Mouse (Mus musculus) embryo, embryonic 10.5 days (tissue): ENCODE data around the gene Atg4b.
"Not testable (repeated sequence)": the region's sequence is repeated elsewhere in the genome, so short reads cannot be mapped to it uniquely, and the experiment has no call there.

Source experiments
- DNase-seq: peaks from one replicate; pipeline ENCODE4 v3.0.0-alpha.2; 2015; ENCODE audit warnings: low spot score

The Atg4b gene

GRCm38 (mm10) chr1:93756154-93756553 lies 4.9 kb downstream of the Atg4b start:
- no peak for DNase-seq

- DNase-seq = no peak
Measured at GRCm38 (mm10) chr1:93760076-93760475, 8.8 kb downstream of the Atg4b start.

GRCm38 (mm10) chr1:93763531-93763930 lies 12.2 kb downstream of the Atg4b start:
- DNase-seq = not testable (repeated sequence)

GRCm38 (mm10) chr1:93764871-93765591 lies 13.7 kb downstream of the Atg4b start:
- no peak for DNase-seq

- DNase-seq = no peak
Measured at GRCm38 (mm10) chr1:93767600-93767999, 16.3 kb downstream of the Atg4b start.

GRCm38 (mm10) chr1:93769901-93770300 lies 18.6 kb downstream of the Atg4b start:
- no peak for DNase-seq

- no peak for DNase-seq
Measured at GRCm38 (mm10) chr1:93776686-93777085, 25.4 kb downstream of the Atg4b start.

GRCm38 (mm10) chr1:93786912-93787311 lies 35.6 kb downstream of the Atg4b start:
- no peak for DNase-seq

GRCm38 (mm10) chr1:93794526-93794925 lies 43.2 kb downstream of the Atg4b start:
- DNase-seq = no peak

- DNase-seq = no peak
Measured at GRCm38 (mm10) chr1:93795886-93796285, 44.6 kb downstream of the Atg4b start.

- peak; percentile 28 for DNase-seq
Measured at GRCm38 (mm10) chr1:93800670-93801503, 49.6 kb downstream of the Atg4b start.

GRCm38 (mm10) chr1:93801741-93802238 lies 50.5 kb downstream of the Atg4b start, which contains the start of gene Dtymk:
TSS of gene Dtymk (minus strand) at chr1:93801934.
- DNase-seq = peak; percentile 97

GRCm38 (mm10) chr1:93802771-93803170 lies 51.5 kb downstream of the Atg4b start:
- peak; percentile 12 for DNase-seq

- DNase-seq = peak; percentile 98
Measured at GRCm38 (mm10) chr1:93803556-93804507, 52.5 kb downstream of the Atg4b start, which contains the start of gene Ing5. TSS of gene Ing5 (plus strand) at chr1:93803965.

GRCm38 (mm10) chr1:93804818-93805217 lies 53.5 kb downstream of the Atg4b start:
- no peak for DNase-seq

- DNase-seq = no peak
Measured at GRCm38 (mm10) chr1:93805221-93805951, 54.1 kb downstream of the Atg4b start.

- no peak for DNase-seq
Measured at GRCm38 (mm10) chr1:93808871-93809270, 57.6 kb downstream of the Atg4b start.

- DNase-seq = no peak
Measured at GRCm38 (mm10) chr1:93810011-93810410, 58.7 kb downstream of the Atg4b start.

- no peak for DNase-seq
Measured at GRCm38 (mm10) chr1:93811495-93812039, 60.3 kb downstream of the Atg4b start.

GRCm38 (mm10) chr1:93817823-93818532 lies 66.7 kb downstream of the Atg4b start:
- no peak for DNase-seq
